Mouse (Mus musculus) lung, adult 2 months (tissue): ENCODE measurements around the gene Gm10382.

Experiments
- CTCF ChIP-seq: fragments of 200-500 bp; IDR thresholded peaks from 2 replicates; pipeline ENCODE4 v1.5.1; 2011; ENCODE audit warnings: mild to moderate bottlenecking, low read length, control low read depth; ENCODE audit not compliant: insufficient read depth
- POLR2A ChIP-seq: fragments of 200-500 bp; IDR thresholded peaks from 2 replicates; pipeline ENCODE4 v1.6.1; 2011; ENCODE audit warnings: low read depth, mild to moderate bottlenecking, control low read depth, low read length, borderline replicate concordance; ENCODE audit errors: extremely low read depth

DNA sequence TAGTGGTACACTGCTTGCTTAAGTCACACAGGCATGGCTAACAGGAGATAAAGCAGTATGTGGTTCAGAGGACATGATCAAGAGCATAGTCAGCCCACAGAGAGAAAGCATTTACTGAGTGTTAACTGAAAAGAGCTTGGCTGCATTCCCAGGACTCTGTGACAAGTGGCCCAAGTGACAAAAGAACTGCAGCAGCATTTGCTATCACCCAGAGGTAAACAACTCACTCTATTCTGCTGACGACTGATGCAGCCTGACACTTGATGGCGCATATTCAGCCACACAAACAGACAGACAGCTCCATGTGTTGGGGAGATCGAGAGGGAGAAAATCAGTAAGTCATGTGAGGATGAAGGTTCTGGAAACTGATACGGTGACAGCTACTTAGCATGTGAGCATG lies 24.6 kb downstream of the Gm10382 start:
- TF ChIP-seq POLR2A (no peak), CTCF (no peak)
